In genomic region chr3:108086470-108086979, GRCm38 (mm10) we compare ENCODE assay signal across 8 mouse cellular contexts. TPM values are rescaled to one million over a fixed set of nuclear protein-coding genes. Genes with fewer than 3 reads are reported as not detected.
DNase-seq lines count a peak whose midpoint lies in the region; ATAC-seq and TF ChIP-seq lines count a peak whose summit lies in the region.

Gene Ampd2, minus strand, starts transcription at chr3:108086651.

- peak; percentile 65 for TF ChIP-seq POLR2A in ES-Bruce4 (IDR thresholded peaks at IDR 0.05; ENCODE audit: insufficient read depth, low read length)

- ATAC-seq in heart, postnatal 0 days (ENCODE audit: insufficient read depth, low read depth): peak; percentile 56
- ATAC-seq in liver, postnatal 0 days: peak; percentile 73
- ATAC-seq in neural tube, embryonic 14.5 days (ENCODE audit: low read depth): no peak

- no peaks in the 10 kb centered on the region for H3K9me3 ChIP-seq in ES-Bruce4 (replicated peaks; ENCODE audit: control insufficient read depth, insufficient read depth, low read length, poor library complexity, severe bottlenecking)
- H3K9me3 ChIP-seq in heart, postnatal 0 days (replicated peaks; ENCODE audit: control insufficient read depth, low read length): no peaks in the 10 kb centered on the region
- H3K9me3 ChIP-seq in liver, postnatal 0 days (ENCODE audit: low read length): no peaks in the 10 kb centered on the region
- H3K9me3 ChIP-seq in neural tube, embryonic 14.5 days (ENCODE audit: control insufficient read depth, low read length): no peaks in the 10 kb centered on the region

- H3K4me3 ChIP-seq in ES-Bruce4 (ENCODE audit: low read depth, low read length): peak within 1 kb of the TSS; percentile 61
- peak within 1 kb of the TSS; percentile 58 for H3K4me3 ChIP-seq in heart, postnatal 0 days (ENCODE audit: low read depth, low read length)
- H3K4me3 ChIP-seq in liver, postnatal 0 days (ENCODE audit: low read depth, low read length): peak within 1 kb of the TSS; percentile 70
- H3K4me3 ChIP-seq in neural tube, embryonic 14.5 days (ENCODE audit: low read depth, low read length): peak within 1 kb of the TSS; percentile 55

- TF ChIP-seq CTCF in ES-Bruce4 (IDR thresholded peaks at IDR 0.05; ENCODE audit: low read depth, low read length): no peak
- TF ChIP-seq CTCF in heart, postnatal 0 days (IDR thresholded peaks at IDR 0.05; ENCODE audit: low read depth): no peak
- no peak for TF ChIP-seq CTCF in liver, postnatal 0 days (IDR thresholded peaks at IDR 0.05; ENCODE audit: low read depth)

- H3K27ac ChIP-seq in ES-Bruce4 (ENCODE audit: insufficient read depth, low read length): peak within 1 kb of the TSS; percentile 11; the same call in 1 of the 2 replicates
- H3K27ac ChIP-seq in heart, postnatal 0 days (ENCODE audit: low read depth): peak within 1 kb of the TSS; percentile 86
- peak within 1 kb of the TSS; percentile 93 for H3K27ac ChIP-seq in liver, postnatal 0 days (ENCODE audit: low read depth)
- H3K27ac ChIP-seq in neural tube, embryonic 14.5 days (ENCODE audit: low read depth, low read length): peak within 1 kb of the TSS; percentile 79

- WGBS in heart, postnatal 0 days: under 1% methylated on average over 29 of the region's 29 CpGs
- 1% methylated on average over 29 of the region's 29 CpGs for WGBS in liver, postnatal 0 days (ENCODE audit: insufficient replicate concordance)
- WGBS in neural tube, embryonic 14.5 days: under 1% methylated on average over 29 of the region's 29 CpGs

- no peak for TF ChIP-seq EP300 in ES-Bruce4 (IDR thresholded peaks at IDR 0.05; ENCODE audit: insufficient read depth, low read depth, low read length)
- no peak; the same call in 1 of the 2 replicates for TF ChIP-seq EP300 in heart, postnatal 0 days (IDR thresholded peaks at IDR 0.05; ENCODE audit: low read depth)
- TF ChIP-seq EP300 in liver, postnatal 0 days (IDR thresholded peaks at IDR 0.05; ENCODE audit: low read depth): peak; percentile 12; the same call in 1 of the 2 replicates

- peak within 1 kb of the TSS; percentile 98 for H3K4me2 ChIP-seq in heart, postnatal 0 days (ENCODE audit: low read depth, low read length)
- peak within 1 kb of the TSS; percentile 94 for H3K4me2 ChIP-seq in liver, postnatal 0 days (ENCODE audit: low read depth, low read length)
- peak within 1 kb of the TSS; percentile 99 for H3K4me2 ChIP-seq in neural tube, embryonic 14.5 days (ENCODE audit: low read depth, low read length)

- H3K27me3 ChIP-seq in ES-Bruce4 (ENCODE audit: control insufficient read depth, insufficient read depth, low read length, poor library complexity, severe bottlenecking): no peaks in the 10 kb centered on the region
- H3K27me3 ChIP-seq in heart, postnatal 0 days (ENCODE audit: control insufficient read depth, insufficient read depth, low read length): no peaks in the 10 kb centered on the region
- H3K27me3 ChIP-seq in liver, postnatal 0 days (ENCODE audit: insufficient read depth, low read length): no peaks in the 10 kb centered on the region
- H3K27me3 ChIP-seq in neural tube, embryonic 14.5 days (ENCODE audit: control insufficient read depth, insufficient read depth, low read length): no peaks in the 10 kb centered on the region

- peak; percentile 43 for DNase-seq in brain, adult 2 months (ENCODE audit: low read depth, low spot score)
- peak; percentile 61 for DNase-seq in fat pad, adult 2 months (ENCODE audit: extremely low read depth, low read depth, low spot score)
- peak; percentile 60 for DNase-seq in heart, postnatal 0 days (ENCODE audit: low spot score)
- DNase-seq in kidney, postnatal 25 days: peak; percentile 91 to 93
- peak; percentile 90 for DNase-seq in liver, postnatal 0 days
- DNase-seq in thymus, postnatal 25 days: peak; percentile 78

- H3K4me1 ChIP-seq in ES-Bruce4 (ENCODE audit: control insufficient read depth, insufficient read depth, low read length): peaks cover 7% of the 10 kb centered on the region
- H3K4me1 ChIP-seq in heart, postnatal 0 days (ENCODE audit: control insufficient read depth, insufficient read depth): peaks cover 35% of the 10 kb centered on the region
- H3K4me1 ChIP-seq in liver, postnatal 0 days (ENCODE audit: insufficient read depth): peaks cover 47% of the 10 kb centered on the region
- H3K4me1 ChIP-seq in neural tube, embryonic 14.5 days (ENCODE audit: control insufficient read depth, insufficient read depth, low read length): peaks cover 32% of the 10 kb centered on the region

- H3K9ac ChIP-seq in ES-Bruce4 (ENCODE audit: low read depth, poor library complexity, severe bottlenecking): peak within 1 kb of the TSS; percentile 79
- H3K9ac ChIP-seq in heart, postnatal 0 days (replicated peaks; ENCODE audit: low read depth, low read length): peak within 1 kb of the TSS; percentile 53
- peak within 1 kb of the TSS; percentile 76 for H3K9ac ChIP-seq in liver, postnatal 0 days (replicated peaks)
- peak within 1 kb of the TSS; percentile 59 for H3K9ac ChIP-seq in neural tube, embryonic 14.5 days (replicated peaks; ENCODE audit: low read depth, low read length)

- no peaks in the 10 kb centered on the region for H3K36me3 ChIP-seq in ES-Bruce4 (ENCODE audit: control insufficient read depth, insufficient read depth, low read length, poor library complexity, severe bottlenecking)
- no peaks in the 10 kb centered on the region for H3K36me3 ChIP-seq in heart, postnatal 0 days (replicated peaks; ENCODE audit: control insufficient read depth, insufficient read depth, low read length)
- peaks cover 4% of the 10 kb centered on the region; the same call in 1 of the 2 replicates for H3K36me3 ChIP-seq in liver, postnatal 0 days (replicated peaks; ENCODE audit: insufficient read depth, low read length)
- no peaks in the 10 kb centered on the region for H3K36me3 ChIP-seq in neural tube, embryonic 14.5 days (ENCODE audit: control insufficient read depth, insufficient read depth, low read length)

RNA-seq across cellular contexts. Expression of gene Ampd2, which starts in this region (rescaled TPM):
- 34.9 and 48.2 TPM in 2 replicates for polyA plus RNA-seq in ES-Bruce4 (2011; ENCODE audit: insufficient read depth, insufficient read length, low read depth, missing spikeins)
- 17.3 and 77.9 TPM in 2 replicates for total RNA-seq in heart, postnatal 0 days (2014; rRNA removed; ENCODE audit: low replicate concordance)
- polyA plus RNA-seq in heart, postnatal 0 days (2015; fragmentation: Nextera tagmentation; extraction: Ambion mirVana): 12.7 and 12.8 TPM in 2 replicates
- polyA plus RNA-seq in liver, postnatal 0 days (2015; fragmentation: Nextera tagmentation; extraction: Ambion mirVana): 17.3 and 23.0 TPM in 2 replicates
- polyA plus RNA-seq in neural tube, embryonic 14.5 days (2014; fragmentation: Nextera tagmentation; extraction: Ambion mirVana): 51.7 and 53.5 TPM in 2 replicates

Comparison
In these comparisons a context has a peak if more than half of its experiments do, and no peak if none do; other contexts are left out.
1. H3K27ac ChIP-seq: peak in every context shown above with its lines; median percentile 93 in liver, postnatal 0 days; 86 in heart, postnatal 0 days; 79 in neural tube, embryonic 14.5 days; 11 in ES-Bruce4.